Mouse (Mus musculus) heart, postnatal 0 days (tissue): ENCODE results near the gene Poldip2.

Experiments used
- CTCF ChIP-seq: IDR thresholded peaks from 2 replicates; pipeline ENCODE4 v1.5.1; 2016; ENCODE audit warnings: antibody characterized with exemption, control low read depth, low read depth
- EP300 ChIP-seq: IDR thresholded peaks from 2 replicates; pipeline ENCODE4 v1.6.1; 2016; ENCODE audit warnings: antibody characterized with exemption, low read depth

DNA sequence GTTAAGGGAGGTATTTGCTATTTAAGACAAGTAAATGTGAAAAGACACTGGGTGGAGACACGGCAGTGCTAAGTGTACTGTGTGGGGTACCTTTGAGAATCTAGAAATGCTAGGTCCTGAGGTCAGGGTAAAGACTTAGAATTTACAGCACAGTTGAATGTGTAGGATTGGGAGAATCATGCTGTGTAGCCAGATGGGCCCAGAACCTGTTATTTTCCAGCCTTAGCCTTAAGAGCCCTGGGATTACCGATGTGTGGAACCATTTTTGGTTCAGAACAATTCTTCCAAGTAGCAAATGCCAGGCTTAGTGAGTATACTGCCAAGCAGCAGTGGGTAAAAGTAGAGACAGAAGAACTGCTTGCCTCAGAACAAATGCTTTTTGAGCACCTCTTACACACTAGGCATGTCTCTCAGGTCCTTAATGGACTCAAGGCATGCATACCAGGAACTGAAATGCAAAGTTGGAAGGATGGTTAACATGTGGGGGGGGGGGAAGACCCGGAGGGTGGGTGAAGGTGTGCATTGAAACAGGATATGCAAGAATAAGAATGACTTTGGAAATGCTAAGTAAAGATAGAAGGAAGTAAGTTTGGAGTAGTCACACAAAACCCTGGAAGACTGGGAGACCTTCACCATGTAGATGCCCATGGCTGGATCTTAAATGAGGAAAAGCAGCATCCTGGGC is 1.3 kb downstream of the Poldip2 start:
- TF ChIP-seq CTCF (no peak), EP300 (no peak)
